Mouse (Mus musculus) monocyte, adult 5-6 weeks (primary cell): ENCODE measurements around the gene Acot6. TPM values are rescaled to one million over a fixed set of nuclear protein-coding genes. Genes with fewer than 3 reads are reported as not detected.
"Not testable (repeated sequence)": the region's sequence is repeated elsewhere in the genome, so short reads cannot be mapped to it uniquely, and the experiment has no call there.

ENCODE experiments used
- ATAC-seq: fragments of 153-309, 156-312 bp; replicated peaks from 2 replicates; pipeline ENCODE4 v1.8.0; 2017; ENCODE audit warnings: mild to moderate bottlenecking; ENCODE audit not compliant: low TSS enrichment, insufficient number of reproducible peaks, severe bottlenecking, poor library complexity, low FRiP score
- total RNA-seq: library from RNA; stranded (forward); fragments of 200-1000, 200-491, 200-594 nt; gene quantifications from 3 replicates; pipeline ENCODE4 v1.2.3, GENCODE M21; 2017

The Acot6 gene
- 0.10 TPM in 1 of 3 replicates, not detected in the others for total RNA-seq

- 0 out of 2 replicates have a peak, but pooled peaks have one; percentile 13 for ATAC-seq
Measured at GRCm38 (mm10) chr12:84100604-84101492, at the start of gene Acot6. Acot6 (plus strand) TSS chr12:84100654.

GRCm38 (mm10) chr12:84050744-84051143 is 49.7 kb upstream of the Acot6 start:
- ATAC-seq = not testable (repeated sequence)

GRCm38 (mm10) chr12:84051937-84052474 is 48.4 kb upstream of the Acot6 start, which contains the start of gene Acot3:
Acot3 (plus strand) TSS chr12:84052144.
- no peak for ATAC-seq

- ATAC-seq = no peak
Measured at GRCm38 (mm10) chr12:84052609-84053008, 47.8 kb upstream of the Acot6 start.

- ATAC-seq = no peak
Measured at GRCm38 (mm10) chr12:84053173-84053572, 47.3 kb upstream of the Acot6 start.

- ATAC-seq = no peak
Measured at GRCm38 (mm10) chr12:84053679-84054391, 46.6 kb upstream of the Acot6 start.

- ATAC-seq = no peak
Measured at GRCm38 (mm10) chr12:84060946-84061345, 39.5 kb upstream of the Acot6 start.

- no peak for ATAC-seq
Measured at GRCm38 (mm10) chr12:84062336-84062735, 38.1 kb upstream of the Acot6 start.

- no peak for ATAC-seq
Measured at GRCm38 (mm10) chr12:84063228-84063627, 37.2 kb upstream of the Acot6 start.

GRCm38 (mm10) chr12:84063833-84064232 is 36.6 kb upstream of the Acot6 start:
- no peak for ATAC-seq

- ATAC-seq = no peak
Measured at GRCm38 (mm10) chr12:84064621-84065020, 35.8 kb upstream of the Acot6 start.

- ATAC-seq = no peak
Measured at GRCm38 (mm10) chr12:84067752-84068151, 32.7 kb upstream of the Acot6 start.

- ATAC-seq = no peak
Measured at GRCm38 (mm10) chr12:84068296-84068695, 32.2 kb upstream of the Acot6 start.

GRCm38 (mm10) chr12:84068986-84069385 is 31.5 kb upstream of the Acot6 start, which contains the start of gene Acot5:
Acot5 (plus strand) TSS chr12:84069325.
- ATAC-seq = no peak

- not testable (repeated sequence) for ATAC-seq
Measured at GRCm38 (mm10) chr12:84069582-84069981, 30.9 kb upstream of the Acot6 start.

GRCm38 (mm10) chr12:84071696-84072095 is 28.8 kb upstream of the Acot6 start:
- ATAC-seq = no peak

- no peak for ATAC-seq
Measured at GRCm38 (mm10) chr12:84077371-84077990, 23.0 kb upstream of the Acot6 start.

- no peak for ATAC-seq
Measured at GRCm38 (mm10) chr12:84083842-84084241, 16.6 kb upstream of the Acot6 start.

GRCm38 (mm10) chr12:84084581-84084980 is 15.9 kb upstream of the Acot6 start:
- no peak for ATAC-seq
